Mouse (Mus musculus) cerebellum, adult 11-12 months (tissue): ENCODE measurements around the gene Defb28.

Experiments
- DNase-seq: peaks from one replicate; pipeline ENCODE4 v3.0.0; 2022

The Defb28 gene

GRCm38 (mm10) chr2:152569881-152570280 lies 51.8 kb downstream of the Defb28 start:
- DNase-seq: no peak

GRCm38 (mm10) chr2:152570313-152570712 lies 52.3 kb downstream of the Defb28 start:
- no peak for DNase-seq
